Mouse (Mus musculus) cerebellum, adult 2 months (tissue): Measurements from ENCODE around the gene Nubpl.

Source experiments
- CTCF ChIP-seq: fragments of 200-500 bp; IDR thresholded peaks from 2 replicates; pipeline ENCODE4 v1.5.1; 2011; ENCODE audit warnings: low read depth, mild to moderate bottlenecking, control low read depth, low read length, moderate library complexity, borderline replicate concordance; ENCODE audit not compliant: insufficient read depth
- POLR2A ChIP-seq: fragments of 200-500 bp; IDR thresholded peaks from 2 replicates; pipeline ENCODE4 v1.6.1; 2011; ENCODE audit warnings: low read length, control low read depth, borderline replicate concordance; ENCODE audit not compliant: insufficient read depth

GRCm38 (mm10) chr12:52328488-52328887 is 231.0 kb downstream of the Nubpl start:
- TF ChIP-seq POLR2A (no peak), CTCF (no peak)
